Mouse (Mus musculus) lung, postnatal 0 days (tissue): Measurements from ENCODE around the gene Fads2. TPM values are rescaled to one million over a fixed set of nuclear protein-coding genes. Genes with fewer than 3 reads are reported as not detected.
A peak's percentile ranks its signal among the peaks of the same experiment; 100 is the strongest.

ENCODE experiments used
- ATAC-seq: fragments of 200-750 bp; cut with Nextera tagmentation; 2 replicates; pipeline ENCODE4 v1.8.0; 2017; ENCODE audit warnings: moderate library complexity
- DNase-seq: peaks from one replicate; pipeline ENCODE4 v3.0.0-alpha.2; 2016; ENCODE audit warnings: low spot score
- H3K27ac ChIP-seq: fragments of 300-500 bp; sonication (generic); 2 replicates; pipeline ENCODE4 v1.5.1; 2014; ENCODE audit warnings: antibody characterized with exemption, mild to moderate bottlenecking, low read length, mixed read lengths
- H3K27me3 ChIP-seq: fragments of 300-500 bp; sonication (generic); replicated peaks from 2 replicates; pipeline ENCODE4 v1.6.1; 2014; ENCODE audit warnings: low read length, mixed read lengths; ENCODE audit not compliant: insufficient read depth
- H3K36me3 ChIP-seq: fragments of 300-500 bp; sonication (generic); 2 replicates; pipeline ENCODE4 v1.6.1; 2014; ENCODE audit warnings: low read length, mixed read lengths; ENCODE audit not compliant: insufficient read depth
- H3K4me1 ChIP-seq: fragments of 300-500 bp; sonication (generic); 2 replicates; pipeline ENCODE4 v1.6.1; 2014; ENCODE audit warnings: antibody characterized with exemption, low read depth, low read length, mixed read lengths; ENCODE audit not compliant: insufficient read depth
- H3K4me2 ChIP-seq: fragments of 300-500 bp; sonication (generic); replicated peaks from 2 replicates; pipeline ENCODE4 v1.6.1; 2014; ENCODE audit warnings: low read depth, mild to moderate bottlenecking, low read length, moderate library complexity, mixed read lengths
- H3K4me3 ChIP-seq: fragments of 300-500 bp; sonication (generic); 2 replicates; pipeline ENCODE4 v1.5.1; 2014; ENCODE audit warnings: low read depth, low read length
- H3K9ac ChIP-seq: fragments of 300-500 bp; sonication (generic); replicated peaks from 2 replicates; pipeline ENCODE4 v1.6.1; 2014; ENCODE audit warnings: low read depth, mild to moderate bottlenecking
- H3K9me3 ChIP-seq: fragments of 300-500 bp; sonication (generic); 2 replicates; pipeline ENCODE4 v1.6.1; 2016; ENCODE audit warnings: low read length, mixed read lengths
- CTCF ChIP-seq: IDR thresholded peaks from 2 replicates; pipeline ENCODE4 v1.5.1; 2016; ENCODE audit warnings: antibody characterized with exemption, mild to moderate bottlenecking
- EP300 ChIP-seq: IDR thresholded peaks from 2 replicates; pipeline ENCODE4 v1.6.1; 2016; ENCODE audit warnings: antibody characterized with exemption, mild to moderate bottlenecking, control low read depth
- WGBS: fragments of 180-500 bp; shearing (Covaris S2); extraction: QIAGEN DNeasy Blood & Tissue Kit; methylation state at CpG from one replicate; pipeline ENCODE4 v1.1.7; 2014; 5-methylcytosine and 5-hydroxymethylcytosine counted together
- polyA plus RNA-seq: library from polyadenylated mRNA; unstranded; fragments of >200 nt; fragmentation: Nextera tagmentation; extraction: Ambion mirVana; gene quantifications from 2 replicates; pipeline ENCODE4 v1.2.1, GENCODE M21; 2015

Gene Fads2
- polyA plus RNA-seq, 1 experiment from 2014 or later, result 35.0 TPM

GRCm38 (mm10) chr19:10021981-10022380, 79.6 kb downstream of the Fads2 start:
- peaks cover 31% of the 10 kb centered on the region for H3K4me1 ChIP-seq
- no peak overlapping the region for H3K4me3 ChIP-seq
- no peak overlapping the region for H3K9ac ChIP-seq
- H3K9me3 ChIP-seq, result no peaks in the 10 kb centered on the region
- H3K27ac ChIP-seq, result peak overlapping the region; percentile 27; the same call in 1 of the 2 replicates
- WGBS, result 81% methylated on average over 2 of the region's 2 CpGs
- ATAC-seq (no peak), DNase-seq (no peak)
- no peaks in the 10 kb centered on the region for H3K36me3 ChIP-seq
- no peaks in the 10 kb centered on the region for H3K27me3 ChIP-seq
- H3K4me2 ChIP-seq, result no peak overlapping the region
- no peak for TF ChIP-seq EP300
- TF ChIP-seq CTCF, result no peak

- H3K27ac ChIP-seq, result no peak overlapping the region
- H3K4me1 ChIP-seq, result peaks cover 27% of the 10 kb centered on the region
- peak overlapping the region; percentile 44; the same call in 1 of the 2 replicates for H3K9ac ChIP-seq
- ATAC-seq (no peak), DNase-seq (no peak)
- WGBS, result 48% methylated on average over 4 of the region's 4 CpGs
- H3K36me3 ChIP-seq, result no peaks in the 10 kb centered on the region
- TF ChIP-seq EP300, result no peak
- TF ChIP-seq CTCF, result no peak
- no peaks in the 10 kb centered on the region for H3K27me3 ChIP-seq
- peak overlapping the region; percentile 54; the same call in 1 of the 2 replicates for H3K4me3 ChIP-seq
- no peaks in the 10 kb centered on the region for H3K9me3 ChIP-seq
- peak overlapping the region; percentile 90 for H3K4me2 ChIP-seq
Measured at GRCm38 (mm10) chr19:10019214-10019760, 82.3 kb downstream of the Fads2 start.

DNA sequence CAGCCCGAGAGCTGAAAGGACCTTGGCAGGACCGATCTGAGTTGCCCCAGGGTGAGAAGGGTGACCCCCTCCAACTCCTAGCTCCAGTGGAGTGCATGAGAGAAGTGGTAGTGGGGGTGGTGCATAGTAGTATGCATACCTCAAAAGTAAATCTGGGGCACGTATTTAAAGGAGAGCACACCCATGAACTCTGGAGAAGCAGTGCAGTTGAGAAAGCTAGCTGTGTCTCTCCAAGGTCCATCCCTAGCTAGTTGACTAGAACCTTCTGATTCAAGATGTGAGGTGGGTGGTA, 83.1 kb downstream of the Fads2 start:
- Histone ChIP-seq H3K27ac (peak overlapping the region; percentile 63), H3K27me3 (no peaks in the 10 kb centered on the region), H3K4me1 (peaks cover 30% of the 10 kb centered on the region), H3K4me2 (peak overlapping the region; percentile 90), H3K9ac (peak overlapping the region; percentile 44), H3K9me3 (no peaks in the 10 kb centered on the region), H3K36me3 (no peaks in the 10 kb centered on the region), H3K4me3 (peak overlapping the region; percentile 54)
- ATAC-seq, result peak; percentile 52
- TF ChIP-seq EP300 (no peak), CTCF (no peak)
- DNase-seq, result no peak
- WGBS, result 3% methylated on average over 3 of the region's 3 CpGs

- TF ChIP-seq CTCF (peak; percentile 15; the same call in 1 of the 2 replicates), EP300 (no peak)
- WGBS, result 6% methylated on average over 44 of the region's 44 CpGs
- ATAC-seq (peak; percentile 98), DNase-seq (peak; percentile 95)
- H3K9ac ChIP-seq, result peak overlapping the region; percentile 44
- H3K4me2 ChIP-seq, result peak overlapping the region; percentile 90
- no peaks in the 10 kb centered on the region for H3K9me3 ChIP-seq
- peak overlapping the region; percentile 54 for H3K4me3 ChIP-seq
- H3K4me1 ChIP-seq, result peaks cover 29% of the 10 kb centered on the region
- H3K27ac ChIP-seq, result peak overlapping the region; percentile 63
- H3K36me3 ChIP-seq, result no peaks in the 10 kb centered on the region
- no peaks in the 10 kb centered on the region for H3K27me3 ChIP-seq
Measured at GRCm38 (mm10) chr19:10017637-10018526, 83.7 kb downstream of the Fads2 start.

GRCm38 (mm10) chr19:10016151-10016550, 85.4 kb downstream of the Fads2 start:
- Histone ChIP-seq H3K9me3 (no peaks in the 10 kb centered on the region), H3K4me1 (peaks cover 23% of the 10 kb centered on the region), H3K9ac (no peak overlapping the region), H3K4me3 (no peak overlapping the region), H3K27ac (no peak overlapping the region), H3K27me3 (no peaks in the 10 kb centered on the region), H3K4me2 (no peak overlapping the region), H3K36me3 (no peaks in the 10 kb centered on the region)
- DNase-seq (no peak), ATAC-seq (no peak)
- TF ChIP-seq CTCF, result no peak
- TF ChIP-seq EP300, result no peak
- 90% methylated on average over 4 of the region's 4 CpGs for WGBS

DNA sequence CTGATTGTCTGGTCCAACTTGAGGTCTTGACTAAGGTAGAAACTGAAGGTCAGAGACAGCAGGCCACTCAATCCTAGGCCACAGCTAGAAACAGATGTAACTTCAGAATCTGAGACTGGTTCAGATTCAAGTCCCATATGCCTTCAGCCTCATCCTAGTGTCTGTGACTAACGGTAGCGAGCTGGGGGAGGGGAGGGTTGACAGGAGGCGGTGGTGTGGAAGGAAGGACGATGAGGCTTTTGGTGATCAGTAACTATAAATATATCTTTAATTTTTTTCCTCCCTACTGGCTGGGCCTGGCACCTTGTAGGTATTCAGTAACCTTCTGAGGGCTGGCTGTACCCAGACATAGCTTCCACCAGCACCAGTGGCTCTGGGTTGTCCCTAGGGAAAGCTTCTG, 86.1 kb downstream of the Fads2 start:
- 78% methylated on average over 4 of the region's 4 CpGs for WGBS
- TF ChIP-seq EP300, result no peak
- TF ChIP-seq CTCF, result no peak
- Histone ChIP-seq H3K4me1 (peaks cover 23% of the 10 kb centered on the region), H3K27ac (no peak overlapping the region), H3K4me2 (no peak overlapping the region), H3K36me3 (no peaks in the 10 kb centered on the region), H3K27me3 (no peaks in the 10 kb centered on the region), H3K4me3 (no peak overlapping the region), H3K9ac (no peak overlapping the region), H3K9me3 (no peaks in the 10 kb centered on the region)
- ATAC-seq (no peak), DNase-seq (no peak)
